Mouse (Mus musculus): ENCODE measurements around the gene Xrn2. TPM values are rescaled to one million over a fixed set of nuclear protein-coding genes. Genes with fewer than 3 reads are reported as not detected.
"Not testable (repeated sequence)": the region's sequence is repeated elsewhere in the genome, so short reads cannot be mapped to it uniquely, and the experiment has no call there.

Xrn2 gene
- 10 to 100 TPM; 37.7 to 45.6 TPM for total RNA-seq (2021)
- long read RNA-seq, experiment 1, transcript Xrn2-201 (30 exons, 3,434 nt), result major isoform, 37 of 48 reads
- long read RNA-seq, experiment 1, partial matches to known transcripts, result 3 of 48 reads
- long read RNA-seq, experiment 1, other reads (novel, unspliced or antisense), result 8 of 48 reads
- long read RNA-seq, experiment 2, transcript Xrn2-201 (30 exons, 3,434 nt), result major isoform, 82 of 114 reads
- long read RNA-seq, experiment 2, partial matches to known transcripts, result 20 of 114 reads
- long read RNA-seq, experiment 2, other reads (novel, unspliced or antisense), result 12 of 114 reads

DNA sequence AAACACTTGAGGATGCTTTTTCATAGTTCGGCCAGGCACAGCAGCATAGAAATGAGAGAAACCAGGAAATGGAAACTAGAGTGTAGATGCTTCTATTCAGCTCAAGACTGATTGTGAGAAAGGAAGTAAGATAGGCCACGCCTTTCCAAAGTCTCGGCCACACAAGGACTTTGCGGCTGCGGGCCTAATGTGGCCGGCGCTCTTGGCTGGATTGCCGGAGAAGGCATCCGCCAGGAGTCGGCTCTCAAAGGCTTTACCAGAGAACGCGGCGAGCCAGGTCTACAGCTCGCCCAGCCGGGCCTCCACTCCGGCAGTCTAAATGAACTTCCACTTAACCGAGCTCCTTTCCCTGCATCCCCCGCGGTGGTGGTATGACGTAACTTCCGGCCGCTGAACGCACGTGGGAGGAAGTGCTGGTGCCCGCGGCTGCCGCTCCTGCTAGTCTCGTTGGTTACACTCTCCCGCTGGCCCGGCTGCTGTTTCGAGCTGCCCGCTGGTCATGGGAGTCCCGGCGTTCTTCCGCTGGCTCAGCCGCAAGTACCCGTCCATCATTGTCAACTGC lies at the start of gene Xrn2:
Gene Xrn2 (plus strand): TSS at position 374 of the 562 bp plus-strand sequence.
- peak; percentile 89 to 94 for DNase-seq (ENCODE audit: low spot score in 2 of 2)

- DNase-seq (ENCODE audit: low spot score in 2 of 2), result no peak
Measured at GRCm38 (mm10) chr2:146975024-146975423, 37.8 kb upstream of the Xrn2 start.

DNA sequence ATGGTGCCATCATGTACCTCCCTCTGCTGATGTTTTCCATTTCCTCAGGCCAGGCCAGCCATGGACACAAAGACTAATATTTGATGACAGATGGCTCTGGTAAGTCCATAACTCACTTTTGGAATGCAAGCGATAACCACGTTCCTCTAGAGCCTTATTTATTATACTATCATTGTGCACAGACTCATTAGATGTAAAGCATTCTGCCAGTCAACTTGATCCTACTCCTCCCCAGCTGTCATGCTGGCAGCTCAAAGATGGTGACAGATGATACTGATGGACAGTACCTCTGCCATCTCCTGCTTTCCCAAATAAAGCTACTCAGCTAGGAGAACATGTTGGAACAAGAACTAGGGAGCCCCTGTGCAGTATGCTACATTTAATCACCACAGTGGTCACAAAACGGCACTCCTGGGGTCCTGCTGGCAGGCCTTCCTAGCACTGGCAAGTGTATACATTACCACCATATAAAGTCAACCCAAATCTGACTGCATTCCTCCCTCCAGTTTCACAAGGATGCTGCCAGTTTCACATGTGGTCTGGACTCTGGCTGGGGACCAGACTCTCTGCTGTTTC lies 37.3 kb upstream of the Xrn2 start:
- no peak for DNase-seq (ENCODE audit: low spot score in 2 of 2)

DNA sequence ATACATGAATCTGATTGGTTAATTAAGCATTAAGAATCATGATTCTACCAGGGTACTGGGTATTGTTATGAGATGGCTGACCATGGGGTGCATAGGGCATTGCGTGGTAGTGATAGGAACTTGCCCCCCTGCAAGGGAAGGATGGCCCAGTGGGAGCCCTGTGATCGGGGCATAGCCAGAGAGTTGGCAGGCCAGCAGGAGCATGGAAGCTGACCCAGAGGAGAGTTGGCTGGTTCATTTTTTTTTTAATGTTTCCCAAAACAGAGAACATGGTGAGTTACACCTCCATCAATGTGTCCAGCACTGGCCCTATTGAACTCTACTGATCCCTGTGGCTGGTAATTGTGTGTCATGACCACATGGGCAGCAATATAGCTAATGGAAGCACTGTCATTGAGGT lies 30.0 kb upstream of the Xrn2 start:
- no peak for DNase-seq (ENCODE audit: low spot score in 2 of 2)

DNA sequence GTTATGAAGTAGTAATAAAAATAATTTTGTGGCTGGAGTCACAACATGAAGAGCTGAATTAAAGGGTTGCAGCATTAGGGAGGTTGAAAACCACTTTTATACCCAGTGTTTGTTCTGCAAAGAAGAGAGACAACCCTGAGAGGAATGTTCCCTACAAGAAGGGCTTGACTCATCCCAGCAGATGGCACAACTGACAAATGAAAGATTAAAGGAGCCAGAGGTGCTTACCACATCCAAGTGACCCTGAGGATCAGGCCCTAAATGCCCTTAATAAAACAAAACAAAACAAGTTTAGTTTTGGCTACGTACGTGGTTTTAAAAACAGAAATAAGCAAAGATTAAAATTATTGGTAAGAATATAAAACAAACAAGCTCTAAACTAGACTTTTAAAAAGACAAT lies 28.0 kb upstream of the Xrn2 start:
- no peak for DNase-seq (ENCODE audit: low spot score in 2 of 2)

DNA sequence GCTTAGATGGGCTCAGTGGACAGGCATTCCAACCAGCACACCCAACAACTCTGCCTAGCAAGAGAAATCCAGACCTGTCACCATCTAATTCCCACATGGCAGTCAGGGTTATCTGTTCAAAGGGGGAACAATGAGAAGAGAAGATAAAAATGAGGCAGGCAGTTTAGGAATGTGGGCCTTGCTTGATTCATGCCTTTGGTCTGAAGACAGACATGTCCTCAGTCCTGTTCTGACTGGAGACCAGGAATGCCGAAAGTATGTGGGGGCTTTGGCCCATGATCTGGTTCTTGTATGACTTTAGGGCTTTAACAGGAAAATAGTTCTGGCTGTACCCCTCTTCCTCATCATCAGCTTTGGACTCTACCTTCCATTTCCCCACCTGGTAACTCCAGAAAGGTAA lies 27.0 kb upstream of the Xrn2 start:
- DNase-seq (ENCODE audit: low spot score in 2 of 2), result no peak

DNA sequence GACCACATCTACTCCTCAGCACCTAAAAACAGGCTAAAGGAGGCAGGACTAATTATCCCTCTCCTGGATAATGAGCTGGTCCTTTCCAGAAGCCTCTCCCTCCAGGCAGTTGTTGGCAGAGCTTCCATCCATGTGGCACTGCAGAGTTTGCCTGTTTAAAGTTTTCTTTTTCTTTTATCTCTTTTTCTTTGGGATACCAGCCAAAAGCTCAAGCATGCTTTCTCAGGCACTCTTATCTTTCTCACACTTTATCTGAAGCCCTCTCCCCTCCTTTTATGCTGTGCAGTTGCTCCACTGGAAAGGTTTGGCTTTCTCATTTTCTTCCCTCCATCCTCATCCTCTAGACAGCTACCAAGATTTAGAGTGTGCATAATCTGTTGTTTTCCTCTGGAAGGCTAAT lies 26.4 kb upstream of the Xrn2 start:
- no peak for DNase-seq (ENCODE audit: low spot score in 2 of 2)

GRCm38 (mm10) chr2:147007265-147007664 lies 5.5 kb upstream of the Xrn2 start:
- DNase-seq (ENCODE audit: low spot score in 2 of 2), result no peak

- DNase-seq (ENCODE audit: low spot score in 2 of 2), result no peak
Measured at GRCm38 (mm10) chr2:147009084-147009483, 3.7 kb upstream of the Xrn2 start.

GRCm38 (mm10) chr2:147010141-147010540 lies 2.7 kb upstream of the Xrn2 start:
- DNase-seq (ENCODE audit: low spot score in 2 of 2), result no peak

- DNase-seq (ENCODE audit: low spot score in 2 of 2), result no peak
Measured at GRCm38 (mm10) chr2:147010952-147011351, 1.8 kb upstream of the Xrn2 start.

DNA sequence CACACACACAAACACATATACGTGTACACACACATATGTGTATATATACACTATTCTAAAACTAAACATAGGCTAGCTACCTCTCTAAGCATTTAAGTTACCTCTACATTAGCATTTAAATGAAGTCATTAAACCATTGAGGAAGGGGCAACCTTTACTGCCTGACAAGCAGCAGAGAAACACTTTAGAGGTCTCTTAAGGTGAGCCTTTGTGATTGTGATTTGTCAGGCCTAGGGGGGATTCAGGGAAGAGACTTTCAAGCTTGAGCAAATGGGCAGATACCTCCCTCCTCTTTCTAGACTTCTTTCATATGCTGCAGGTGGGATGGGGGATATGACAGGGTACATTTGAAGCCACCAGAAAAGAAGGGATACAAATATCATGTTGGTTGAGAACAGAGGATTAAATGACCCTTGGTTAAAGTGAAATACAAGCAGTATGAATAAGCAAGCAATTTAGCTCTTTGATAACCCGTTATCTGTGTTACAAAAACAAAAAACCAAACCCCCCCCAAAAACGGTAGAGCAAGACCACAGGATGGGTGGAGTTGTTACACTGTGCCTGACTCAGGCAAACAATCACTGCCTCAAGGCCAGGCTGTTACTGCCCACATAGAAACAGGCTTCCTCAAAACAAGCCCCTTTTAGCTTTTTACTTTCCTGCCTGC lies 1.2 kb upstream of the Xrn2 start:
- DNase-seq (ENCODE audit: low spot score in 2 of 2), result peak in 1 of 2 experiments; percentile 6

DNA sequence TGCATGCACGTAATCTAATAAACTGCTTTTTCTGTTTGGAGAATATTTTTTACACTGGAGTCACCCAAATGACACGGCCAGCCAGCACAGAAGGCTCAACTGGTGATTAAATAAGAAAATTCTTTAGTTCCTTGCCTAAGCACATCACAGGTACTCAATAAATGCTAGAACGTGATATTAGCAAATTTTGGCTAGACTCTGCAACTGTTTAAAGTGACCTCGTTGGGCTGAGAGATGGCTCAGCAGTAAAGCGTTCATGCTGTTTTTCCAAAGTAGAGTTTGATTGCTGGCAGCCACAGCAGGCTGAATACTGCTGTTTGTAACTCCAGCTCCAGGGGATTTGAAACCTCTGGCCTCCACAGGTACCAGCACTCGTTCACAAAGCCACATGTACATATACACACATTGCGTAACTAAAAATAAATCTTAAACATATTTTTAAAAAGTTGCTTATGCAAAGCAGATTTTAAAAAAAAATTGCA lies 614 bp upstream of the Xrn2 start:
- DNase-seq (ENCODE audit: low spot score in 2 of 2), result peak in 1 of 2 experiments; percentile 5

GRCm38 (mm10) chr2:147013194-147013969 lies 586 bp downstream of the Xrn2 start:
- peak in 1 of 2 experiments; percentile 56 for DNase-seq (ENCODE audit: low spot score in 2 of 2)

DNA sequence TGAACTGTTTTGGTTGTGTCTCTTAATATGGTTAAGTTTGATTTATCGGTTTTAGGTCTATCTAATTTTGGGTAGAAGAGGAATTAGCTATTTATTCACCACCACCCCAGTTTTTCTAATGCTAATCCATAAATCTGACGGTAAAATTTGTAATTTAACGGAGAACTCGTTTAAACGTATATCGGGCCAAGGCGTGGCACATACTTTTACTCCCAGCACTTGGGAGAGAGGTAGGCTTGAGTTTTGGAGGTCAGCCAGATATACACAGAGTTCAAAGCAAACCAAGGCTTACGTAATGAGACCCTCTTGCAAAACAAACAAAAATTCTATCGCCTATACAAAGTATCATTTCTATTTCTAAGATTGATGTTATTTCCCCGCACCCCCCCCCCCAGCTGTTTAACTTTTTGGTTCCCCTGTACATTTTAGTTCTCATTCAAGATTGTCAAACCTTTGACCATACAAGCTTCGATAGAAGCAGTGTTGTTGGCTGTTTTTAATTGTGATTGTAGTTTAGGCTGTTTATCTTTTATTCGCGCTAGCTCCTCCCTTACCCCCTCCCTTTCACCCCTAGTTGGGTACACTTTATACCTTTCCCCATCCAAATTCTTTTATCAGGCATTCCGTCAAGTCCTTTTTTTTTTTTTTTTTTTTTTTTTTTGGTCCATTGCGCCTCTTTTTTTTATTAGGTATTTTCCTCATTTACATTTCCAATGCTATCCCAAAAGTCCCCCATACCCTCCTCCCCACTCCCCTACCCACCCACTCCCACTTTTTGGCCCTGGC lies 1.5 kb downstream of the Xrn2 start:
- DNase-seq (ENCODE audit: low spot score in 2 of 2), result no peak

DNA sequence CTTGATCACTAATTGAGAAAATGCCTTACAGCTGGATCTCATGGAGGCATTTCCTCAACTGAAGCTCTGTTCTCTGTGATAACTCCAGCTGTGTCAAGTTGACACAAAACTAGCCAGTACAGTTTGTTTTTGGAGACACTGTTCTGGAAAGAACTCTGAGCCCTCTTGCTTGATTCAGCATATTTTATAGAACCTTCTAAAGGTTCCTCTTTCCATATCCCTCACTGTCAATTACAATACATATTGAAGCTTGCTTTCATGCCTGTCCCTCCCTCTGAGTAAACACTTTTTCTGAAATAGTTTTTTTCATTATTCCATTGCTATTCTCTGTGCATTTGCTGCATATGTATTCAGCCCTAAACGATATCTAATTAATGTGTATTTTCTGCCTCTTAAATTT lies 9.2 kb downstream of the Xrn2 start:
- not testable (repeated sequence) for DNase-seq (ENCODE audit: low spot score in 2 of 2)

GRCm38 (mm10) chr2:147023067-147023466 lies 10.3 kb downstream of the Xrn2 start:
- no peak for DNase-seq (ENCODE audit: low spot score in 2 of 2)

DNA sequence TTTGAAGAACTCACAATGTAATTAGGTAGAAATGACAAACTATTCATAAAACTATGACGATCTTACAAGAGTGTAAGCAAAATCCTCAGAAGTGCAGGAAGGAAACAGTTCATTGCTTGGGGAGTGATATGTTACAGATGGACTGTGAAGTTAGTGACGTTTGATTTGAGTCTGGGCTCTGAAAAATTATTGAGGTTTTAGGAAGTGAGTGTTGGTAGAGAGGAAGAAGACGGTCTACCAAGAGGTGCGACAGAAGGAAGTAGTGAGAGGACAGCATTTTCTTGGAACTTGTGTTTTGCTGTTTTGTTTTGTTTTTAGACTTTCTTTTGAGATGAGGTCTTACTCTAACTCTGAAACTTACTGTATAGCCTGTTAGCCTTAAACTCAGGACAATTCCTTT lies 10.8 kb downstream of the Xrn2 start:
- no peak for DNase-seq (ENCODE audit: low spot score in 2 of 2)

DNA sequence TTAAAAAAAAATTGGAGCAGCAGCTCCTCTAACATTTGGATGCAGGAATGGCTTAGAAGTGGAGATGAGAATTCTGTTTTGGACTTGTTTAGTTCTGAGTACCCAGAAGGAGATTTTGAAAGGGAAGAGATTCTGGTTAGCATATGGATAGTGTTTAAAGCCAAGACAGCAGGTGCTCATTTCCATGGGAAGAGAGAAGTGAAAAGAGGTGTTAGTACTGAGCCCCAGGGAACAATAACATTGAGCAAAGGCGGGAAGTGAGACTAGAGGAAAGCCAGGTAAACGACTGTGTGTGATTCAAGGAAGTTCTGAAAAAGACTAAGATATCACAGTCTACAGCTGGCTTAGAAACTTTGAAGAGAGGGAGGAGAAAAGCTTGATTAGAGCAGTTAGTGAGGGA lies 20.3 kb downstream of the Xrn2 start:
- DNase-seq (ENCODE audit: low spot score in 2 of 2), result no peak

DNA sequence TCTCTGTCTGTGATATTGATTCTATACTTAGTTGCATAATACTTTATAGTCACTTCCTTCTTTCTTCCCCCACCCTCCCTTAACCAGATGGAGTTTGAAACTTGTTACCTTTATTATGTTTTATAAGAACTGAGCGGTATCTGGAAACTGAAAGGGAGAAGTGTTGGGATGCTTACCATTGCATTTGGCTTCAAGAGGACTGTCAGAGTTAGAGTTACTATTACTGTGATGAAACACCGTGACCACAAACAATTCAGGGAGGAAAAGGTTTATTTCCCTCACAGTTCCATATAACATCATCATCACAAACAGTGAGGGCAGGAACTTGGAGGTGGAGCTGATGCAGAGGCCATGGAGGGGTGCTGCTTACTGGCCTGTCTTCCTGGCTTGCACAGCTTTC lies 23.1 kb downstream of the Xrn2 start:
- no peak for DNase-seq (ENCODE audit: low spot score in 2 of 2)

All from adrenal gland, adult 18-20 months (tissue).